Mouse (Mus musculus): ENCODE measurements around the gene Tmem119.

The Tmem119 gene

GRCm38 (mm10) chr5:113800280-113800679 lies at the start of gene Tmem119:
TSS of gene Tmem119 (minus strand) at chr5:113800516.
- DNase-seq, result no peak

GRCm38 (mm10) chr5:113847636-113848035 lies 47.3 kb upstream of the Tmem119 start:
- DNase-seq, result no peak

GRCm38 (mm10) chr5:113846656-113847055 lies 46.3 kb upstream of the Tmem119 start:
- no peak for DNase-seq

- DNase-seq, result no peak
Measured at GRCm38 (mm10) chr5:113845627-113846026, 45.3 kb upstream of the Tmem119 start.

- DNase-seq, result peak; percentile 71 to 87
Measured at GRCm38 (mm10) chr5:113844721-113845120, 44.4 kb upstream of the Tmem119 start.

GRCm38 (mm10) chr5:113844106-113844505 lies 43.8 kb upstream of the Tmem119 start:
- no peak for DNase-seq

GRCm38 (mm10) chr5:113842906-113843305 lies 42.6 kb upstream of the Tmem119 start:
- DNase-seq, result no peak

GRCm38 (mm10) chr5:113842244-113842643 lies 41.9 kb upstream of the Tmem119 start:
- no peak for DNase-seq

GRCm38 (mm10) chr5:113841243-113842225 lies 41.2 kb upstream of the Tmem119 start:
- DNase-seq, result peak in 1 of 2 experiments; percentile 35

GRCm38 (mm10) chr5:113840443-113840842 lies 40.1 kb upstream of the Tmem119 start:
- DNase-seq, result no peak

- no peak for DNase-seq
Measured at GRCm38 (mm10) chr5:113836961-113837360, 36.6 kb upstream of the Tmem119 start.

GRCm38 (mm10) chr5:113833316-113833947 lies 33.1 kb upstream of the Tmem119 start:
- no peak for DNase-seq

- peak in 1 of 2 experiments; percentile 43 for DNase-seq
Measured at GRCm38 (mm10) chr5:113832490-113832901, 32.2 kb upstream of the Tmem119 start, which contains the start of gene Selplg. TSS of gene Selplg (minus strand) at chr5:113832644.

- DNase-seq, result no peak
Measured at GRCm38 (mm10) chr5:113831741-113832140, 31.4 kb upstream of the Tmem119 start.

- no peak for DNase-seq
Measured at GRCm38 (mm10) chr5:113830796-113831195, 30.5 kb upstream of the Tmem119 start.

- DNase-seq, result peak; percentile 87 to 88
Measured at GRCm38 (mm10) chr5:113830292-113830643, 30.0 kb upstream of the Tmem119 start.

GRCm38 (mm10) chr5:113829566-113830291 lies 29.4 kb upstream of the Tmem119 start:
- DNase-seq, result no peak

- no peak for DNase-seq
Measured at GRCm38 (mm10) chr5:113828481-113828880, 28.2 kb upstream of the Tmem119 start.

- DNase-seq, result no peak
Measured at GRCm38 (mm10) chr5:113827991-113828411, 27.7 kb upstream of the Tmem119 start.

GRCm38 (mm10) chr5:113826619-113827018 lies 26.3 kb upstream of the Tmem119 start:
- no peak for DNase-seq

GRCm38 (mm10) chr5:113825558-113825957 lies 25.2 kb upstream of the Tmem119 start:
- no peak for DNase-seq

GRCm38 (mm10) chr5:113824228-113824627 lies 23.9 kb upstream of the Tmem119 start:
- no peak for DNase-seq

GRCm38 (mm10) chr5:113818572-113818971 lies 18.3 kb upstream of the Tmem119 start:
- no peak for DNase-seq
